Mouse (Mus musculus) lung, postnatal 36 days (tissue): ENCODE measurements at regions not wholly inside any gene's neighbourhood (a gene's known extent, or its start where the extent isn't known, plus 50 kb on each side); places are given as distances from the start of the nearest gene placed in this dataset.
"Not testable (repeated sequence)": the region's sequence is repeated elsewhere in the genome, so short reads cannot be mapped to it uniquely, and the experiment has no call there.

Experiments used
- DNase-seq: peaks from one replicate; pipeline ENCODE4 v3.0.0; 2022; ENCODE audit warnings: mixed read lengths

- no peak for DNase-seq
Measured at GRCm38 (mm10) chr4:105658581-105658980, 131.1 kb upstream of the Gm12728 start.

GRCm38 (mm10) chr4:105676690-105677089 is 113.0 kb upstream of the Gm12728 start:
- DNase-seq = no peak

- no peak for DNase-seq
Measured at GRCm38 (mm10) chr4:105690716-105691115, 99.0 kb upstream of the Gm12728 start.

- DNase-seq = peak; percentile 34
Measured at GRCm38 (mm10) chr4:105692380-105692779, 97.3 kb upstream of the Gm12728 start.

GRCm38 (mm10) chr4:105695895-105696294 is 93.8 kb upstream of the Gm12728 start:
- DNase-seq = peak; percentile 45

GRCm38 (mm10) chr4:105697123-105697522 is 92.5 kb upstream of the Gm12728 start:
- peak; percentile 63 for DNase-seq

- DNase-seq = no peak
Measured at GRCm38 (mm10) chr4:105702036-105702435, 87.6 kb upstream of the Gm12728 start.

- DNase-seq = no peak
Measured at GRCm38 (mm10) chr4:105703408-105703807, 86.3 kb upstream of the Gm12728 start.

GRCm38 (mm10) chr4:105704271-105704670 is 85.4 kb upstream of the Gm12728 start:
- no peak for DNase-seq

- peak; percentile 79 for DNase-seq
Measured at GRCm38 (mm10) chr4:105705996-105706395, 83.7 kb upstream of the Gm12728 start.

- peak; percentile 77 for DNase-seq
Measured at GRCm38 (mm10) chr4:105708080-105708796, 81.4 kb upstream of the Gm12728 start.

- no peak for DNase-seq
Measured at GRCm38 (mm10) chr4:105713956-105714355, 75.7 kb upstream of the Gm12728 start.

- no peak for DNase-seq
Measured at GRCm38 (mm10) chr4:105718080-105718479, 71.6 kb upstream of the Gm12728 start.

GRCm38 (mm10) chr4:105728696-105729095 is 61.0 kb upstream of the Gm12728 start:
- no peak for DNase-seq

- no peak for DNase-seq
Measured at GRCm38 (mm10) chr4:105730900-105731299, 58.8 kb upstream of the Gm12728 start.

GRCm38 (mm10) chr4:105735116-105735515 is 54.6 kb upstream of the Gm12728 start:
- not testable (repeated sequence) for DNase-seq
